Mouse (Mus musculus) MEL (cell line): ENCODE results near the gene Cadm3.
A peak's percentile ranks its signal among the peaks of the same experiment; 100 is the strongest.
"Not testable (repeated sequence)": the region's sequence is repeated elsewhere in the genome, so short reads cannot be mapped to it uniquely, and the experiment has no call there.

Experiments
- CTCF ChIP-seq, 3 experiments: IDR thresholded peaks in 2 of 3; conservative IDR thresholded peaks in 1 of 3; 2 replicates each; pipeline ENCODE4 v1.5.1; 2011 to 2012; ENCODE audit warnings: low read length in 3 of 3, low read depth in 2 of 3, mild to moderate bottlenecking in 2 of 3, improper control_type of control experiment in 1 of 3, inconsistent platforms in 1 of 3, mixed read lengths in 1 of 3, moderate library complexity in 1 of 3; ENCODE audit not compliant: control insufficient read depth in 1 of 3, insufficient read depth in 1 of 3, poor library complexity in 1 of 3, severe bottlenecking in 1 of 3
- ETS1 ChIP-seq: IDR thresholded peaks from 2 replicates; pipeline ENCODE4 v1.6.1; 2012; ENCODE audit warnings: low read depth, mild to moderate bottlenecking, inconsistent platforms, low read length, improper control_type of control experiment, moderate library complexity
- JUND ChIP-seq: IDR thresholded peaks from 2 replicates; pipeline ENCODE4 v1.6.1; 2011; ENCODE audit warnings: low read depth, mild to moderate bottlenecking, improper control_type of control experiment, low read length
- POLR2A ChIP-seq, 2 experiments: IDR thresholded peaks; 2 replicates each; pipeline ENCODE4 v1.6.1; 2011 to 2012; ENCODE audit warnings: low read length in 2 of 2, mild to moderate bottlenecking in 2 of 2, control low read depth in 1 of 2, improper control_type of control experiment in 1 of 2, low read depth in 1 of 2, moderate library complexity in 1 of 2; ENCODE audit not compliant: control insufficient read depth in 1 of 2, insufficient read depth in 1 of 2, poor library complexity in 1 of 2
- SMC3 ChIP-seq: IDR thresholded peaks from 2 replicates; pipeline ENCODE4 v1.6.1; 2011; ENCODE audit warnings: low read depth, low read length, improper control_type of control experiment
- USF2 ChIP-seq, 2 experiments: IDR thresholded peaks; 2 replicates each; pipeline ENCODE4 v1.6.1; 2011 to 2012; ENCODE audit warnings: improper control_type of control experiment in 2 of 2, low read length in 2 of 2, borderline replicate concordance in 1 of 2, inconsistent platforms in 1 of 2, low read depth in 1 of 2, mild to moderate bottlenecking in 1 of 2; ENCODE audit not compliant: insufficient read depth in 1 of 2

DNA sequence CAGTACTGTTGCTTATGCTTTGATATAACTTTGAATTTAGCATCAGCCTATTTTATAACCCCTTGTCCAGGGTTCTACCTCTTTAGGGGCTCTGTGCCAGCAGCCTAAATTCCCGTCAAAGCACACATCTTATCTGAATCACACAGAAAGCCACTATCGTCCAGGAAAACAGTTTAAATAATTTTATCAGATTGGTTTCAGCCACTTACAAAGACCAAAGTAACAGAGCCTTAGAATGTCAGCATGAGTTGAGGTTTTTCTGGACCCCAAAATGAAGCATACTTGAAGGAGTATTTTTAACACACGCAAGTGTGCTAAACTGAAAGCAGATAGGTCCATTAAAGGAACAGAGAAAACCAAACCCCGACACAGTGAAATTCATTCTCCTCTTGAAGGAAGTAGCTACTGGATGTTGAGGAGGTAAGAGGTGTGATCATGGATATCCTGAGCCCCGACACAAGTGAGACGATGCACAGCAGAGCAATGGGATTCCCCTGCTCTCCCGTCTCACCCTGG, 53.9 kb downstream of the Cadm3 start:
- TF ChIP-seq POLR2A (IDR thresholded peaks at IDR 0.05; ENCODE audit: control insufficient read depth in 1 of 2, insufficient read depth in 1 of 2, low read depth in 1 of 2, low read length in 2 of 2, poor library complexity in 1 of 2); JUND; CTCF (IDR thresholded peaks at IDR 0.05 in 2 of 3, conservative IDR thresholded peaks at IDR 0.05 in 1 of 3; ENCODE audit: control insufficient read depth in 1 of 3, insufficient read depth in 1 of 3, low read depth in 2 of 3, low read length in 3 of 3, poor library complexity in 1 of 3, severe bottlenecking in 1 of 3); USF2 (IDR thresholded peaks at IDR 0.05; ENCODE audit: borderline replicate concordance in 1 of 2, insufficient read depth in 1 of 2, low read depth in 1 of 2, low read length in 2 of 2); SMC3: not testable (repeated sequence)
- peak; percentile 60; the same call in 1 of the 2 replicates for TF ChIP-seq ETS1
